Mouse (Mus musculus) layer of hippocampus, adult 2 months (tissue): ENCODE data around the gene Slc13a2. TPM values are rescaled to one million over a fixed set of nuclear protein-coding genes. Genes with fewer than 3 reads are reported as not detected.

ENCODE experiments used
- DNase-seq, 2 experiments: peaks; one replicate each; pipeline ENCODE4 v3.0.0; 2022; ENCODE audit warnings: low spot score in 2 of 2
- H3K27ac ChIP-seq: fragments of 200-600 bp; 2 replicates; pipeline ENCODE4 v1.8.1; 2022
- H3K4me3 ChIP-seq: fragments of 200-600 bp; 2 replicates; pipeline ENCODE4 v1.8.1; 2022; ENCODE audit warnings: mild to moderate bottlenecking
- CTCF ChIP-seq: fragments of 200-600 bp; conservative IDR thresholded peaks from 2 replicates; pipeline ENCODE4 v1.8.1; 2022; ENCODE audit warnings: antibody characterized with exemption, mild to moderate bottlenecking, moderate library complexity
- total RNA-seq, 2 experiments: library from RNA; stranded (reverse); gene quantifications; 2 replicates each; pipeline ENCODE4 v1.2.3; 2021

The Slc13a2 gene
- total RNA-seq, 2 experiments from 2014 or later = not detected

GRCm38 (mm10) chr11:78371711-78372110 lies 50.3 kb downstream of the Slc13a2 start:
- no peak overlapping the region for H3K4me3 ChIP-seq
- DNase-seq = no peak
- no peak overlapping the region for H3K27ac ChIP-seq
- TF ChIP-seq CTCF = no peak

GRCm38 (mm10) chr11:78370389-78370788 lies 51.6 kb downstream of the Slc13a2 start:
- H3K4me3 ChIP-seq = no peak overlapping the region
- H3K27ac ChIP-seq = no peak overlapping the region
- TF ChIP-seq CTCF = no peak
- DNase-seq = no peak

- Histone ChIP-seq H3K27ac (no peak overlapping the region), H3K4me3 (no peak overlapping the region)
- TF ChIP-seq CTCF = no peak
- no peak for DNase-seq
These were observed 54.4 kb downstream of the Slc13a2 start for GRCm38 (mm10) chr11:78367456-78368225.

GRCm38 (mm10) chr11:78364103-78364502 lies 57.9 kb downstream of the Slc13a2 start:
- no peak for DNase-seq
- no peak for TF ChIP-seq CTCF
- H3K4me3 ChIP-seq = no peak overlapping the region
- H3K27ac ChIP-seq = no peak overlapping the region

GRCm38 (mm10) chr11:78363309-78364007 lies 58.6 kb downstream of the Slc13a2 start:
- no peak for TF ChIP-seq CTCF
- H3K27ac ChIP-seq = no peak overlapping the region
- no peak for DNase-seq
- no peak overlapping the region for H3K4me3 ChIP-seq

GRCm38 (mm10) chr11:78360789-78361131 lies 61.3 kb downstream of the Slc13a2 start:
- no peak for TF ChIP-seq CTCF
- DNase-seq = no peak
- no peak overlapping the region for H3K4me3 ChIP-seq
- H3K27ac ChIP-seq = no peak overlapping the region

- DNase-seq = peak; percentile 59 to 69
- TF ChIP-seq CTCF = peak; percentile 86
- Histone ChIP-seq H3K27ac (no peak overlapping the region), H3K4me3 (peak overlapping the region; percentile 49)
These were observed 61.8 kb downstream of the Slc13a2 start for GRCm38 (mm10) chr11:78360125-78360788.

- DNase-seq = peak in 1 of 2 experiments; percentile 52
- no peak overlapping the region for H3K4me3 ChIP-seq
- H3K27ac ChIP-seq = no peak overlapping the region
- peak; percentile 89 for TF ChIP-seq CTCF
These were observed 63.5 kb downstream of the Slc13a2 start for GRCm38 (mm10) chr11:78358330-78359007.

GRCm38 (mm10) chr11:78355471-78356238 lies 66.4 kb downstream of the Slc13a2 start:
- peak in 1 of 2 experiments; percentile 80 for DNase-seq
- no peak overlapping the region for H3K4me3 ChIP-seq
- peak; percentile 93 for TF ChIP-seq CTCF
- no peak overlapping the region for H3K27ac ChIP-seq

- TF ChIP-seq CTCF = no peak
- no peak overlapping the region for H3K27ac ChIP-seq
- DNase-seq = no peak
- no peak overlapping the region for H3K4me3 ChIP-seq
These were observed 67.1 kb downstream of the Slc13a2 start for GRCm38 (mm10) chr11:78354905-78355304.

- Histone ChIP-seq H3K27ac (no peak overlapping the region), H3K4me3 (no peak overlapping the region)
- no peak for TF ChIP-seq CTCF
- no peak for DNase-seq
These were observed 68.9 kb downstream of the Slc13a2 start for GRCm38 (mm10) chr11:78353081-78353480.
